Mouse (Mus musculus): ENCODE results near the gene Kcne3. TPM values are rescaled to one million over a fixed set of nuclear protein-coding genes. Genes with fewer than 3 reads are reported as not detected.

Gene Kcne3
- polyA plus RNA-seq, 1 experiment from 2014 or later: 0.89 TPM

- Histone ChIP-seq H3K27ac (replicated peaks; ENCODE audit: low read depth, low read length) (no peak overlapping the region), H3K9ac (replicated peaks; ENCODE audit: low read length) (no peak overlapping the region), H3K4me3 (replicated peaks; ENCODE audit: low read depth, low read length) (no peak overlapping the region), H3K27me3 (ENCODE audit: control insufficient read depth, insufficient read depth, low read length) (no peaks in the 10 kb centered on the region), H3K4me2 (ENCODE audit: low read length) (no peak overlapping the region), H3K9me3 (ENCODE audit: control insufficient read depth, low read length) (no peaks in the 10 kb centered on the region), H3K4me1 (ENCODE audit: control insufficient read depth, insufficient read depth, low read length) (no peaks in the 10 kb centered on the region), H3K36me3 (ENCODE audit: control insufficient read depth, insufficient read depth, low read length) (no peaks in the 10 kb centered on the region)
- ATAC-seq (ENCODE audit: low FRiP score, low TSS enrichment) (peak; percentile 48; the same call in 1 of the 2 replicates), DNase-seq (peak; percentile 88)
- WGBS: 3% methylated on average over 4 of the region's 4 CpGs
These were observed 14.5 kb downstream of the Kcne3 start for GRCm38 (mm10) chr7:100190778-100191177.

DNA sequence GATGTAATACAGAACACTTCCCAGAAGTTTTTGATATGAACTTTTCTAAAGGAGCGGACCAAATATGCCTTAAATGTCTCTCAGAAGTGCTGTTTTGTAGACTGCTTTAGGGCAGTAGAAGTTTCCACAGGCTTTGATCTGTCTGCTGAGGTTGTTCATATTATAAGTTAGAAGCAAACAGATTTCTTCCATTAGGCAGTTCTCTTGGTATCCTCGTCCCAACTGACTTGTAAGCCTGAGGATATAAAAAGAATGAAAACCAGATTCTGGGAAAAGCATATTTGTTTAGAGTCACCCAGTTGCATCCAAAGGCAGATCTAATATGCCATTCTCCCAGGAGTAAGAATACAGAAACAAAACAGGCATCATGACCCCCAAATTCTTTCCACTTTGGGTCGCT is 24.9 kb downstream of the Kcne3 start:
- Histone ChIP-seq H3K36me3 (ENCODE audit: control insufficient read depth, insufficient read depth, low read length) (no peaks in the 10 kb centered on the region), H3K9me3 (ENCODE audit: control insufficient read depth, low read length) (no peaks in the 10 kb centered on the region), H3K4me2 (ENCODE audit: low read length) (no peak overlapping the region), H3K4me1 (ENCODE audit: control insufficient read depth, insufficient read depth, low read length) (no peaks in the 10 kb centered on the region), H3K27me3 (ENCODE audit: control insufficient read depth, insufficient read depth, low read length) (no peaks in the 10 kb centered on the region), H3K4me3 (replicated peaks; ENCODE audit: low read depth, low read length) (no peak overlapping the region), H3K9ac (replicated peaks; ENCODE audit: low read length) (no peak overlapping the region), H3K27ac (replicated peaks; ENCODE audit: low read depth, low read length) (no peak overlapping the region)
- ATAC-seq (ENCODE audit: low FRiP score, low TSS enrichment): no peak
- DNase-seq: no peak
- WGBS: 86% methylated on average over 3 of the region's 3 CpGs

GRCm38 (mm10) chr7:100203616-100204015 is 27.3 kb downstream of the Kcne3 start:
- Histone ChIP-seq H3K9ac (replicated peaks; ENCODE audit: low read length) (no peak overlapping the region), H3K4me2 (ENCODE audit: low read length) (no peak overlapping the region), H3K9me3 (ENCODE audit: control insufficient read depth, low read length) (no peaks in the 10 kb centered on the region), H3K27me3 (ENCODE audit: control insufficient read depth, insufficient read depth, low read length) (no peaks in the 10 kb centered on the region), H3K36me3 (ENCODE audit: control insufficient read depth, insufficient read depth, low read length) (no peaks in the 10 kb centered on the region), H3K4me3 (replicated peaks; ENCODE audit: low read depth, low read length) (no peak overlapping the region), H3K27ac (replicated peaks; ENCODE audit: low read depth, low read length) (no peak overlapping the region), H3K4me1 (ENCODE audit: control insufficient read depth, insufficient read depth, low read length) (no peaks in the 10 kb centered on the region)
- no peak for ATAC-seq (ENCODE audit: low FRiP score, low TSS enrichment)
- DNase-seq: no peak
- WGBS: 74% methylated on average over 3 of the region's 3 CpGs

DNA sequence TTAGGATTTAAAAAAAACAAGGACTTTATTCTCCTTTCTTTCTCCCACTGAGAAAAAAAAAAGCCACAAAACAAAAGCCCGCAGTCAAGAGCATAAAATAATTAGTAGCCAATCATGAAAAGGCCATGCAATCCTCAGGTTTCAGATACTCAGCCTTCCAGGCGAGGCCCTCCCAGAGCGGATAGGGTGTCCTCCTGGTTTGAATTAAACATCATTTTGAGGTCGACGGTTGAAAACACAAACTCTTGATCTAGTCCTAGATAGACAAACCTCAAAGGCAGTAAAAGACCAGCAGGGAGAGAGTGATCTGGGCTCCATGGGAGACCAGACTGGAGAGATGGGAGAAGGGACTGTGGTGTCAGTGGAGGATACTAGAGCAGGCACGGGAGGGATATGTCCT is 28.6 kb downstream of the Kcne3 start:
- Histone ChIP-seq H3K4me1 (ENCODE audit: control insufficient read depth, insufficient read depth, low read length) (no peaks in the 10 kb centered on the region), H3K27me3 (ENCODE audit: control insufficient read depth, insufficient read depth, low read length) (no peaks in the 10 kb centered on the region), H3K27ac (replicated peaks; ENCODE audit: low read depth, low read length) (no peak overlapping the region), H3K4me2 (ENCODE audit: low read length) (no peak overlapping the region), H3K9ac (replicated peaks; ENCODE audit: low read length) (no peak overlapping the region), H3K4me3 (replicated peaks; ENCODE audit: low read depth, low read length) (no peak overlapping the region), H3K9me3 (ENCODE audit: control insufficient read depth, low read length) (no peaks in the 10 kb centered on the region), H3K36me3 (ENCODE audit: control insufficient read depth, insufficient read depth, low read length) (no peaks in the 10 kb centered on the region)
- no peak for DNase-seq
- ATAC-seq (ENCODE audit: low FRiP score, low TSS enrichment): no peak
- WGBS: 89% methylated on average over 6 of the region's 6 CpGs

DNA sequence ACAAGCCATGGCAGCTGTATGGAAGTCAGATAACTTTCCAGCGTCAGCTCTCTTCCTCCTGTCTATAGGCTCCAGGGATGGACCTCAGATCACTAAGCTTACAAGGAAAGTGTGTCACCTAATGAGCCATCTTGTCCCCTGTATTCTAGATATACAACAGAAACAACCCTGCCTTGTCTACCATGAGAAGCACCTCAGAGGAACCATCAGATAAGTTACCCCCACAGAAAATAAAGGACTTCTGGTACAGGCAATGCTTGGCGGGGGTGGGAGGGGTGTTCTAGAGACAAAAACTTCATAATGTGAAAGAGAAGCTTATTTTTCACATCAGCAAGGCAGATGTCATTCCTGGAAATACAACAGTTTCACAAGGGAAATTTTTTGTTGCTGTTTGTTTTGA is 29.8 kb downstream of the Kcne3 start:
- Histone ChIP-seq H3K27ac (replicated peaks; ENCODE audit: low read depth, low read length) (no peak overlapping the region), H3K9me3 (ENCODE audit: control insufficient read depth, low read length) (no peaks in the 10 kb centered on the region), H3K27me3 (ENCODE audit: control insufficient read depth, insufficient read depth, low read length) (no peaks in the 10 kb centered on the region), H3K4me3 (replicated peaks; ENCODE audit: low read depth, low read length) (no peak overlapping the region), H3K4me1 (ENCODE audit: control insufficient read depth, insufficient read depth, low read length) (no peaks in the 10 kb centered on the region), H3K36me3 (ENCODE audit: control insufficient read depth, insufficient read depth, low read length) (no peaks in the 10 kb centered on the region), H3K4me2 (ENCODE audit: low read length) (no peak overlapping the region), H3K9ac (replicated peaks; ENCODE audit: low read length) (no peak overlapping the region)
- ATAC-seq (ENCODE audit: low FRiP score, low TSS enrichment) (no peak), DNase-seq (no peak)
- WGBS: 96% methylated on average over 2 of the region's 2 CpGs

GRCm38 (mm10) chr7:100207886-100208285 is 31.6 kb downstream of the Kcne3 start:
- ATAC-seq (ENCODE audit: low FRiP score, low TSS enrichment): no peak
- Histone ChIP-seq H3K4me3 (replicated peaks; ENCODE audit: low read depth, low read length) (no peak overlapping the region), H3K9me3 (ENCODE audit: control insufficient read depth, low read length) (no peaks in the 10 kb centered on the region), H3K27ac (replicated peaks; ENCODE audit: low read depth, low read length) (no peak overlapping the region), H3K9ac (replicated peaks; ENCODE audit: low read length) (no peak overlapping the region), H3K36me3 (ENCODE audit: control insufficient read depth, insufficient read depth, low read length) (no peaks in the 10 kb centered on the region), H3K4me2 (ENCODE audit: low read length) (no peak overlapping the region), H3K4me1 (ENCODE audit: control insufficient read depth, insufficient read depth, low read length) (no peaks in the 10 kb centered on the region), H3K27me3 (ENCODE audit: control insufficient read depth, insufficient read depth, low read length) (no peaks in the 10 kb centered on the region)
- DNase-seq: no peak

- Histone ChIP-seq H3K27ac (replicated peaks; ENCODE audit: low read depth, low read length) (no peak overlapping the region), H3K9ac (replicated peaks; ENCODE audit: low read length) (no peak overlapping the region), H3K36me3 (ENCODE audit: control insufficient read depth, insufficient read depth, low read length) (no peaks in the 10 kb centered on the region), H3K4me1 (ENCODE audit: control insufficient read depth, insufficient read depth, low read length) (peaks cover 24% of the 10 kb centered on the region), H3K4me2 (ENCODE audit: low read length) (no peak overlapping the region), H3K27me3 (ENCODE audit: control insufficient read depth, insufficient read depth, low read length) (no peaks in the 10 kb centered on the region), H3K4me3 (replicated peaks; ENCODE audit: low read depth, low read length) (no peak overlapping the region), H3K9me3 (ENCODE audit: control insufficient read depth, low read length) (no peaks in the 10 kb centered on the region)
- DNase-seq (no peak), ATAC-seq (ENCODE audit: low FRiP score, low TSS enrichment) (no peak)
- 74% methylated on average over 4 of the region's 4 CpGs for WGBS
These were observed 38.0 kb downstream of the Kcne3 start for GRCm38 (mm10) chr7:100214310-100214709.

DNA sequence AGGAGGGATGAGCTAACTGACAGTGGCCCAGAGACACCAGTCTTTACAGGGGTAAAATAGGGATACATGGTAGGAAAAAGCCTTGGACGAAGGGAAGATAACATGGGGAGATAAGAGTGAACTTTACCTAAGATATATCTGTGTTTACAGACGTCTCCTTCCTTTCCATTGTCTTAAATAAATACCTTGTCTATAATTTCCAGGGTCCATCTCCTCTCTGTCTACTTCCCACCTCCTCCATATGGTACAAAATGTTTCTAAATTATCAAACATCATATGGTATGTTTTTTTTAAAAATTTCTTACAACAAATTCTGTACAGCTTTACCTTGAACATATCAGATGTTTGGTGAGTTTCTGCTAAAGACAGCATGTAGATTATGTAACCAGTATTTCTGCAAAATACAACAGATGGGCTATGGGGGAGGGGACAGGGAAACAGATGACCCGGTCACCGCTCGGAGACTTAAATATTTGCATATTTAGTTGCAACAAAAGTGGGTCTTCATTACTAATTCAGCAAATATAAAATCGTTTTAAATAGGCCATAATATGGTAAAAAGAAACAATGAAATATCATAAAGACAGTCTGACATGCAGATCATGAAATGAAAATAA is 38.9 kb downstream of the Kcne3 start:
- Histone ChIP-seq H3K36me3 (ENCODE audit: control insufficient read depth, insufficient read depth, low read length) (no peaks in the 10 kb centered on the region), H3K27ac (replicated peaks; ENCODE audit: low read depth, low read length) (no peak overlapping the region)
- DNase-seq: peak; percentile 65

DNA sequence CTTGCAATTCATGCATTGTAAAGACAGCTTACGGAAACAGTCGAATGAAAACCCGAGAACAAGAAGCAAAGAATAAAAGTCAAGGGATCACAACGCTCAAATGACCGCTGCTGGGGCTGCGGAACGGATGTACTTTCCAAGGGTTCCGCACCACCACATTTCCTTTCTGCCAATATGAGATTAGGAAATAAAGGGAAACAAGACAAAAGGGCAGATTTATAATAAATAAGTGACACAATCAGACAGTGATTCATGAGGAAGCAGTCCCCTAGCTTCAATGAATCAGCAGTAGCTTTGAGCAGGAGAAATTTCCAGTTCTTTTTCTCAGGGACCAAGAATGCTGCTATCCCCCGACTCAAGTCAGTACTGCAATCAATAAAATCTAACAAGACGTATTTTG is 39.7 kb downstream of the Kcne3 start:
- H3K4me3 ChIP-seq (replicated peaks; ENCODE audit: low read depth, low read length): no peak overlapping the region
- peak overlapping the region; percentile 35 for H3K4me2 ChIP-seq (ENCODE audit: low read length)
- H3K36me3 ChIP-seq (ENCODE audit: control insufficient read depth, insufficient read depth, low read length): no peaks in the 10 kb centered on the region
- H3K27me3 ChIP-seq (ENCODE audit: control insufficient read depth, insufficient read depth, low read length): no peaks in the 10 kb centered on the region
- 8% methylated on average over 10 of the region's 10 CpGs for WGBS
- no peak overlapping the region for H3K9ac ChIP-seq (replicated peaks; ENCODE audit: low read length)
- peaks cover 24% of the 10 kb centered on the region for H3K4me1 ChIP-seq (ENCODE audit: control insufficient read depth, insufficient read depth, low read length)
- DNase-seq (peak; percentile 53), ATAC-seq (ENCODE audit: low FRiP score, low TSS enrichment) (no peak)
- peak overlapping the region; percentile 85 for H3K27ac ChIP-seq (replicated peaks; ENCODE audit: low read depth, low read length)
- H3K9me3 ChIP-seq (ENCODE audit: control insufficient read depth, low read length): no peaks in the 10 kb centered on the region

More for the DNA sequence above, 38.9 kb downstream of the Kcne3 start:
- Histone ChIP-seq H3K9ac (replicated peaks; ENCODE audit: low read length) (no peak overlapping the region), H3K4me3 (replicated peaks; ENCODE audit: low read depth, low read length) (no peak overlapping the region), H3K27me3 (ENCODE audit: control insufficient read depth, insufficient read depth, low read length) (no peaks in the 10 kb centered on the region), H3K4me1 (ENCODE audit: control insufficient read depth, insufficient read depth, low read length) (peaks cover 24% of the 10 kb centered on the region), H3K9me3 (ENCODE audit: control insufficient read depth, low read length) (no peaks in the 10 kb centered on the region), H3K4me2 (ENCODE audit: low read length) (no peak overlapping the region)
- ATAC-seq (ENCODE audit: low FRiP score, low TSS enrichment): no peak
- 29% methylated on average over 6 of the region's 6 CpGs for WGBS

All from midbrain, embryonic 14.5 days (tissue).